In genomic region chr7:44553196-44553764, GRCm38 (mm10) we compare ENCODE assay signal across 8 mouse cellular contexts. TPM values are rescaled to one million over a fixed set of nuclear protein-coding genes. Genes with fewer than 3 reads are reported as not detected.
DNase-seq lines count a peak whose midpoint lies in the region; TF ChIP-seq lines count a peak whose summit lies in the region.

No protein-coding gene starts in this region.

- H3K27me3 ChIP-seq in E14TG2a.4 (ENCODE audit: insufficient read depth, low read length) = no peaks in the 10 kb centered on the region

- peaks cover 43% of the 10 kb centered on the region for H3K36me3 ChIP-seq in E14TG2a.4 (ENCODE audit: insufficient read depth, low read length)

- no peak for TF ChIP-seq CTCF in E14TG2a.4 (conservative IDR thresholded peaks at IDR 0.05; ENCODE audit: low read length)

- peak; percentile 62 to 76 for DNase-seq in adrenal gland, postnatal 4 days (ENCODE audit: low spot score in 2 of 2)
- peak; percentile 62 for DNase-seq in fibroblast of lung, adult 2 months (ENCODE audit: low read depth)
- DNase-seq in heart, postnatal 36 days = peak; percentile 70 to 75
- peak; percentile 48 to 53 for DNase-seq in layer of hippocampus, adult 18-20 months (ENCODE audit: low spot score in 2 of 2)
- peak; percentile 84 for DNase-seq in lung, postnatal 36 days
- DNase-seq in retina, postnatal 1 day = peak; percentile 96
- peak; percentile 59 to 63 for DNase-seq in urinary bladder, adult 18-20 months (ENCODE audit: low spot score in 2 of 2)

- peaks cover 77% of the 10 kb centered on the region for H3K4me1 ChIP-seq in E14TG2a.4 (replicated peaks; ENCODE audit: low read depth, low read length)

- intact Hi-C loops in heart, postnatal 36 days (cut with DNase I) = loop anchor here (5.0 kb wide), 2 partner anchors 291 to 306 kb away; partner anchors contain the start of genes 1700028J19Rik, 2410002F23Rik and Gm15517

- no peaks in the 10 kb centered on the region for H3K9me3 ChIP-seq in E14TG2a.4 (ENCODE audit: low read length)

- H3K4me3 ChIP-seq in E14TG2a.4 (replicated peaks; ENCODE audit: low read length) = peak overlapping the region; percentile 100

RNA-seq across cellular contexts. Expression of gene Nr1h2, which starts 0.5 kb away (rescaled TPM):
- 100 to 1,000 TPM; 128 to 129 TPM for total RNA-seq in adrenal gland, postnatal 4 days (2021)
- 10 to 100 TPM; 48.2 to 50.8 TPM for total RNA-seq in heart, postnatal 36 days (2021)
- total RNA-seq in layer of hippocampus, adult 18-20 months (2021) = 10 to 100 TPM; 64.9 to 68.5 TPM

RNA-seq across cellular contexts. Expression of gene Pold1, which starts 4.6 kb away (rescaled TPM):
- 10 to 100 TPM; 41.4 to 49.3 TPM for total RNA-seq in adrenal gland, postnatal 4 days (2021)
- 10 to 100 TPM; 11.9 to 14.0 TPM for total RNA-seq in heart, postnatal 36 days (2021)
- 10 to 100 TPM in 1 of 2 experiments, 1 to 10 TPM in 1; 9.4 to 13.2 TPM for total RNA-seq in layer of hippocampus, adult 18-20 months (2021)

RNA-seq across cellular contexts. Expression of gene Napsa, which starts 18.9 kb away (rescaled TPM):
- 10 to 100 TPM in 1 of 2 experiments, 1 to 10 TPM in 1; 2.5 to 18.3 TPM for total RNA-seq in adrenal gland, postnatal 4 days (2021)
- total RNA-seq in heart, postnatal 36 days (2021) = under 1 TPM; 0.43 to 0.78 TPM
- not detected for total RNA-seq in layer of hippocampus, adult 18-20 months (2021)

RNA-seq across cellular contexts. Expression of gene Spib, which starts 21.4 kb away (rescaled TPM):
- total RNA-seq in adrenal gland, postnatal 4 days (2021) = 1 to 10 TPM in 1 of 2 experiments, under 1 TPM in 1; 0.84 to 2.9 TPM
- under 1 TPM; 0.31 to 0.51 TPM for total RNA-seq in heart, postnatal 36 days (2021)
- not detected for total RNA-seq in layer of hippocampus, adult 18-20 months (2021)

RNA-seq across cellular contexts. Expression of gene Mybpc2, which starts 28.8 kb away (rescaled TPM):
- 1 to 10 TPM; 6.6 to 9.9 TPM for total RNA-seq in adrenal gland, postnatal 4 days (2021)
- total RNA-seq in heart, postnatal 36 days (2021) = 10 to 100 TPM; 16.5 to 20.1 TPM
- total RNA-seq in layer of hippocampus, adult 18-20 months (2021) = under 1 TPM; 0.27 to 0.28 TPM

Comparison
In these comparisons a context has a peak if more than half of its experiments do, and no peak if none do; other contexts are left out.
1. Peak in every context shown above with its lines: DNase-seq and H3K4me3 ChIP-seq.